Mouse (Mus musculus) layer of hippocampus, adult 18-20 months (tissue): ENCODE measurements around the gene Gm5089. TPM values are rescaled to one million over a fixed set of nuclear protein-coding genes. Genes with fewer than 3 reads are reported as not detected.

Experiments
- DNase-seq, 2 experiments: peaks; one replicate each; pipeline ENCODE4 v3.0.0; 2022; ENCODE audit warnings: low spot score in 2 of 2
- total RNA-seq, 2 experiments: library from RNA; stranded (reverse); gene quantifications; 2 replicates each; pipeline ENCODE4 v1.2.3; 2021

The Gm5089 gene
- total RNA-seq, 2 experiments from 2014 or later, result 0.30 to 0.38 TPM

GRCm38 (mm10) chr14:122427654-122428053 is 23.3 kb downstream of the Gm5089 start:
- DNase-seq, result no peak

- no peak for DNase-seq
Observed at GRCm38 (mm10) chr14:122427204-122427560, 23.7 kb downstream of the Gm5089 start.

- no peak for DNase-seq
Observed at GRCm38 (mm10) chr14:122426529-122427203, 24.2 kb downstream of the Gm5089 start.

GRCm38 (mm10) chr14:122424441-122424840 is 26.5 kb downstream of the Gm5089 start:
- no peak for DNase-seq

- DNase-seq, result no peak
Observed at GRCm38 (mm10) chr14:122416166-122416771, 34.6 kb downstream of the Gm5089 start.

- DNase-seq, result no peak
Observed at GRCm38 (mm10) chr14:122414786-122415185, 36.1 kb downstream of the Gm5089 start.

GRCm38 (mm10) chr14:122413542-122413928 is 37.4 kb downstream of the Gm5089 start:
- no peak for DNase-seq

- DNase-seq, result no peak
Observed at GRCm38 (mm10) chr14:122412841-122413541, 37.9 kb downstream of the Gm5089 start.

- peak in 1 of 2 experiments; percentile 18 for DNase-seq
Observed at GRCm38 (mm10) chr14:122406541-122407219, 44.2 kb downstream of the Gm5089 start.

GRCm38 (mm10) chr14:122405897-122406540 is 44.9 kb downstream of the Gm5089 start:
- DNase-seq, result no peak

GRCm38 (mm10) chr14:122405236-122405635 is 45.7 kb downstream of the Gm5089 start:
- DNase-seq, result no peak

GRCm38 (mm10) chr14:122404596-122405154 is 46.2 kb downstream of the Gm5089 start:
- DNase-seq, result no peak

GRCm38 (mm10) chr14:122403422-122403940 is 47.4 kb downstream of the Gm5089 start:
- no peak for DNase-seq

GRCm38 (mm10) chr14:122402716-122403258 is 48.1 kb downstream of the Gm5089 start:
- DNase-seq, result peak in 1 of 2 experiments; percentile 8

GRCm38 (mm10) chr14:122401886-122402285 is 49.0 kb downstream of the Gm5089 start:
- DNase-seq, result no peak

GRCm38 (mm10) chr14:122399906-122400305 is 51.0 kb downstream of the Gm5089 start:
- DNase-seq, result no peak

- no peak for DNase-seq
Observed at GRCm38 (mm10) chr14:122398676-122399075, 52.2 kb downstream of the Gm5089 start.

GRCm38 (mm10) chr14:122393119-122393518 is 57.8 kb downstream of the Gm5089 start:
- DNase-seq, result no peak

- DNase-seq, result no peak
Observed at GRCm38 (mm10) chr14:122390935-122391334, 60.0 kb downstream of the Gm5089 start.

GRCm38 (mm10) chr14:122389684-122390370 is 61.1 kb downstream of the Gm5089 start:
- DNase-seq, result no peak
